Mouse (Mus musculus): ENCODE data around the gene Agpat3. TPM values are rescaled to one million over a fixed set of nuclear protein-coding genes. Genes with fewer than 3 reads are reported as not detected.

The Agpat3 gene
- total RNA-seq, 1 experiment, result 52.0 TPM

GRCm38 (mm10) chr10:78288135-78288534 is 64.2 kb downstream of the Agpat3 start:
- no peak for DNase-seq (ENCODE audit: low read depth, low spot score)
- peaks cover 0 to 5% of the 10 kb centered on the region in 2 experiments; a peak in 1 of 4 replicates for H3K4me1 ChIP-seq (ENCODE audit: control insufficient read depth in 2 of 2, insufficient read depth in 2 of 2, low read length in 2 of 2, poor library complexity in 1 of 2)
- no peaks in the 10 kb centered on the region for H3K9me3 ChIP-seq (ENCODE audit: control insufficient read depth, insufficient read depth, low read depth, low read length)
- no peak overlapping the region for H3K9ac ChIP-seq (ENCODE audit: insufficient read depth, low read depth, low read length, poor library complexity, severe bottlenecking)
- no peak overlapping the region for H3K27ac ChIP-seq (ENCODE audit: insufficient read depth, low read depth, low read length, poor library complexity, severe bottlenecking)
- in situ Hi-C loops (cut with MboI; ENCODE audit: low sequenced_read_pairs in 2 of 2, unreplicated experiment in 2 of 2), result no loop called here
- TF ChIP-seq CHD2 (IDR thresholded peaks at IDR 0.05; ENCODE audit: low read depth, low read length) (no peak), ZNF384 (IDR thresholded peaks at IDR 0.05; ENCODE audit: low read depth, low read length) (no peak), ZC3H11A (IDR thresholded peaks at IDR 0.05; ENCODE audit: borderline replicate concordance, low read depth, low read length) (no peak), MAFK (IDR thresholded peaks at IDR 0.05; ENCODE audit: insufficient read depth, low read depth, low read length) (no peak), HCFC1 (IDR thresholded peaks at IDR 0.05; ENCODE audit: borderline replicate concordance, insufficient read depth, low read length) (no peak)
- peaks cover 12% of the 10 kb centered on the region; the same call in 1 of the 2 replicates for H3K36me3 ChIP-seq (ENCODE audit: control insufficient read depth, insufficient read depth, low read length, poor library complexity, severe bottlenecking)
- no peak overlapping the region for H3K4me3 ChIP-seq (ENCODE audit: insufficient read depth in 1 of 2, low read depth in 1 of 2, low read length in 2 of 2, poor library complexity in 1 of 2, severe bottlenecking in 1 of 2)

DNA sequence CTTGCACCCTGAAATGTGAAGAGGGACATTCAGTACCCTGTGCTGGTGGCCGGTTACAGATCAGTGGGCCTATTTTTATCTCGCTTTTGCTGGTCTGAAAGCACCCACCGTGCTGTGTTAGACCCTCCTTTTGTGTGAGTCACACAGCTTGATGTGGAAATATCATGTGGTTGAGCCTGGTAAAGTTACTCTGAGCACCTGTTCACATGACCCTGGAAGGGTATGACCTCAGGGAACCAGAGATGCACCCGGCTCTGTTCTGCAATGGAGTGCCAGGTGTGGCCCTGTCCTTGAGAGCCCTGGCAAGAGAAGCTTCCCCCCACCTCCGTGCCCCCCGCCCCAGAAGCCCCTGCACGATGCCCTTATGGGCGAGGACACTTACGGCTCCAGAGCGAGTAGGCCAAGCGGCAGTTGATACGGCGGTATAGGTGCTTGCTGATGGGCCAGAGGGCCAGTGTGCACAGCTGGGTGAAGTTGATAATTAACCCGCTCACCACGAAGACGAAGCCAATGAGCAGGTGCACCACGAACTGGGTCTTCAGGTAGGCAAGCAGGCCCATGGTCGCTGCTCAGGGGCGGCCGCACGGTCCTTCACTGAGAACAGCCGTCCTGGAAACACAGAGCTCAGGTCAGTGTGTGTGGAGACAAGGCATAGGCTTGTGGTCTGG is 64.7 kb downstream of the Agpat3 start:
- no peak overlapping the region for H3K27ac ChIP-seq (ENCODE audit: insufficient read depth, low read depth, low read length, poor library complexity, severe bottlenecking)
- TF ChIP-seq HCFC1 (IDR thresholded peaks at IDR 0.05; ENCODE audit: borderline replicate concordance, insufficient read depth, low read length) (no peak), CHD2 (IDR thresholded peaks at IDR 0.05; ENCODE audit: low read depth, low read length) (no peak), ZNF384 (IDR thresholded peaks at IDR 0.05; ENCODE audit: low read depth, low read length) (no peak), ZC3H11A (IDR thresholded peaks at IDR 0.05; ENCODE audit: borderline replicate concordance, low read depth, low read length) (no peak), MAFK (IDR thresholded peaks at IDR 0.05; ENCODE audit: insufficient read depth, low read depth, low read length) (no peak)
- DNase-seq (ENCODE audit: low read depth, low spot score), result no peak
- H3K4me3 ChIP-seq (ENCODE audit: insufficient read depth in 1 of 2, low read depth in 1 of 2, low read length in 2 of 2, poor library complexity in 1 of 2, severe bottlenecking in 1 of 2), result no peak overlapping the region
- peaks cover 0 to 5% of the 10 kb centered on the region in 2 experiments; a peak in 1 of 4 replicates for H3K4me1 ChIP-seq (ENCODE audit: control insufficient read depth in 2 of 2, insufficient read depth in 2 of 2, low read length in 2 of 2, poor library complexity in 1 of 2)
- peaks cover 12% of the 10 kb centered on the region; the same call in 1 of the 2 replicates for H3K36me3 ChIP-seq (ENCODE audit: control insufficient read depth, insufficient read depth, low read length, poor library complexity, severe bottlenecking)
- no peak overlapping the region for H3K9ac ChIP-seq (ENCODE audit: insufficient read depth, low read depth, low read length, poor library complexity, severe bottlenecking)
- H3K9me3 ChIP-seq (ENCODE audit: control insufficient read depth, insufficient read depth, low read depth, low read length), result no peaks in the 10 kb centered on the region
- in situ Hi-C loops (cut with MboI; ENCODE audit: low sequenced_read_pairs in 2 of 2, unreplicated experiment in 2 of 2), result no loop called here

DNA sequence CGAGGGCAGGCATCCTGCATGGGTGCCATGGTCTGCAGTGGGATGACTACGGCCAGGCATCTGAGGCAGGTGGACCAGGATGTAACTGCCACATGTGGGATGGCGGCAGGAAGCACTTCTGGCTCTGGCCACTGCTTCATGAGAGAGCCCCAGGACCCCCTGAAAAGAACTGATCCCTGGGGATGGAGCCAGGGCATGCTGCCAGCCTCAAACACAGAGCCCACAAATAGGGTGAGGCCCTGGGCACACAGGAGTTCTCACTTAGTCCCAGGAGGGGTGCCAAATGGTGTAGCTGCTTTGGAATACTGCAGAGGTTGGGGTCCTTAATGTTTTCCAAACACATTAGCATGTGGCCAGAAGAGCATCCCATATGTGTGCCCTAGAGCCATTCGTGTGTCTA is 66.3 kb downstream of the Agpat3 start:
- in situ Hi-C loops (cut with MboI; ENCODE audit: low sequenced_read_pairs in 2 of 2, unreplicated experiment in 2 of 2), result no loop called here
- Histone ChIP-seq H3K4me1 (ENCODE audit: control insufficient read depth in 2 of 2, insufficient read depth in 2 of 2, low read length in 2 of 2, poor library complexity in 1 of 2) (peaks cover 0 to 5% of the 10 kb centered on the region in 2 experiments; a peak in 1 of 4 replicates), H3K27ac (ENCODE audit: insufficient read depth, low read depth, low read length, poor library complexity, severe bottlenecking) (no peak overlapping the region), H3K9ac (ENCODE audit: insufficient read depth, low read depth, low read length, poor library complexity, severe bottlenecking) (no peak overlapping the region), H3K9me3 (ENCODE audit: control insufficient read depth, insufficient read depth, low read depth, low read length) (no peaks in the 10 kb centered on the region), H3K36me3 (ENCODE audit: control insufficient read depth, insufficient read depth, low read length, poor library complexity, severe bottlenecking) (peaks cover 16% of the 10 kb centered on the region; the same call in 1 of the 2 replicates), H3K4me3 (ENCODE audit: insufficient read depth in 1 of 2, low read depth in 1 of 2, low read length in 2 of 2, poor library complexity in 1 of 2, severe bottlenecking in 1 of 2) (no peak overlapping the region)
- no peak for TF ChIP-seq ZNF384 (IDR thresholded peaks at IDR 0.05; ENCODE audit: low read depth, low read length)
- TF ChIP-seq ZC3H11A (IDR thresholded peaks at IDR 0.05; ENCODE audit: borderline replicate concordance, low read depth, low read length), result no peak
- TF ChIP-seq CHD2 (IDR thresholded peaks at IDR 0.05; ENCODE audit: low read depth, low read length), result no peak
- DNase-seq (ENCODE audit: low read depth, low spot score), result no peak

DNA sequence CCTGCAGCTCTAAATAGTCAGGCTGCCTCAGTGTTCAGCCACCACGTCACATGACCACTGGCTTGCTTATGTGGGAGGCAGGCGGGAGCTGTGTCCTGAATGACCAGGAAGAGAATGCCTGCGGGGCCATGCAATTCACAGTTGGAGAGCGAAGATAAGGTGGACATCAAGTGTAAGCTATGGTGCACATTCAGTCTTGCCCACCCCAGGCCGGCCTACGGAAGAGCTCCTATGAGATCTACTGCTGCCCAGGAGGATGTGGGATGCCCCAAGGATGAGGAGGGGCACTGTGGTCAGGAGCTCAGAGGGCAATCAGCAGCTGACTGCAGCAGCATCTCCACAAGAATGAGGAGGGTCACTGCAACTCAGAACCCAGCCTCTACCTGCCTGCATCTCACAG is 66.9 kb downstream of the Agpat3 start:
- Histone ChIP-seq H3K36me3 (ENCODE audit: control insufficient read depth, insufficient read depth, low read length, poor library complexity, severe bottlenecking) (peaks cover 18% of the 10 kb centered on the region; the same call in 1 of the 2 replicates), H3K4me1 (ENCODE audit: control insufficient read depth in 2 of 2, insufficient read depth in 2 of 2, low read length in 2 of 2, poor library complexity in 1 of 2) (peaks cover 0 to 5% of the 10 kb centered on the region in 2 experiments; a peak in 1 of 4 replicates), H3K9me3 (ENCODE audit: control insufficient read depth, insufficient read depth, low read depth, low read length) (no peaks in the 10 kb centered on the region), H3K27ac (ENCODE audit: insufficient read depth, low read depth, low read length, poor library complexity, severe bottlenecking) (no peak overlapping the region), H3K4me3 (ENCODE audit: insufficient read depth in 1 of 2, low read depth in 1 of 2, low read length in 2 of 2, poor library complexity in 1 of 2, severe bottlenecking in 1 of 2) (no peak overlapping the region), H3K9ac (ENCODE audit: insufficient read depth, low read depth, low read length, poor library complexity, severe bottlenecking) (no peak overlapping the region)
- DNase-seq (ENCODE audit: low read depth, low spot score), result no peak
- TF ChIP-seq MAFK (IDR thresholded peaks at IDR 0.05; ENCODE audit: insufficient read depth, low read depth, low read length) (no peak), ZNF384 (IDR thresholded peaks at IDR 0.05; ENCODE audit: low read depth, low read length) (no peak), ZC3H11A (IDR thresholded peaks at IDR 0.05; ENCODE audit: borderline replicate concordance, low read depth, low read length) (no peak), CHD2 (IDR thresholded peaks at IDR 0.05; ENCODE audit: low read depth, low read length) (no peak), HCFC1 (IDR thresholded peaks at IDR 0.05; ENCODE audit: borderline replicate concordance, insufficient read depth, low read length) (no peak)
- in situ Hi-C loops (cut with MboI; ENCODE audit: low sequenced_read_pairs in 2 of 2, unreplicated experiment in 2 of 2), result no loop called here
